Mouse (Mus musculus): ENCODE results near the gene Itgb5. TPM values are rescaled to one million over a fixed set of nuclear protein-coding genes. Genes with fewer than 3 reads are reported as not detected.

Gene Itgb5
- total RNA-seq, 2 experiments from 2014 or later, result 173 to 175 TPM

- no peak for DNase-seq (ENCODE audit: low spot score in 2 of 2)
Observed at GRCm38 (mm10) chr16:33896801-33897200, 67.3 kb downstream of the Itgb5 start.

- no peak for DNase-seq (ENCODE audit: low spot score in 2 of 2)
Observed at GRCm38 (mm10) chr16:33903664-33904441, 74.4 kb downstream of the Itgb5 start.

GRCm38 (mm10) chr16:33904553-33904952, 75.1 kb downstream of the Itgb5 start:
- DNase-seq (ENCODE audit: low spot score in 2 of 2), result no peak

- DNase-seq (ENCODE audit: low spot score in 2 of 2), result no peak
Observed at GRCm38 (mm10) chr16:33908239-33908638, 78.8 kb downstream of the Itgb5 start.

GRCm38 (mm10) chr16:33914997-33915396, 85.5 kb downstream of the Itgb5 start:
- no peak for DNase-seq (ENCODE audit: low spot score in 2 of 2)

GRCm38 (mm10) chr16:33916473-33917251, 87.2 kb downstream of the Itgb5 start:
- DNase-seq (ENCODE audit: low spot score in 2 of 2), result peak; percentile 38 to 71

GRCm38 (mm10) chr16:33917390-33917789, 87.9 kb downstream of the Itgb5 start:
- DNase-seq (ENCODE audit: low spot score in 2 of 2), result no peak

- DNase-seq (ENCODE audit: low spot score in 2 of 2), result no peak
Observed at GRCm38 (mm10) chr16:33917926-33918325, 88.5 kb downstream of the Itgb5 start.

GRCm38 (mm10) chr16:33921514-33921913, 92.0 kb downstream of the Itgb5 start:
- DNase-seq (ENCODE audit: low spot score in 2 of 2), result no peak

GRCm38 (mm10) chr16:33922111-33923000, 92.9 kb downstream of the Itgb5 start:
- no peak for DNase-seq (ENCODE audit: low spot score in 2 of 2)

GRCm38 (mm10) chr16:33923001-33923316, 93.5 kb downstream of the Itgb5 start:
- no peak for DNase-seq (ENCODE audit: low spot score in 2 of 2)

GRCm38 (mm10) chr16:33923758-33924157, 94.3 kb downstream of the Itgb5 start:
- DNase-seq (ENCODE audit: low spot score in 2 of 2), result no peak

- DNase-seq (ENCODE audit: low spot score in 2 of 2), result no peak
Observed at GRCm38 (mm10) chr16:33927263-33927824, 97.9 kb downstream of the Itgb5 start.

- peak in 1 of 2 experiments; percentile 38 for DNase-seq (ENCODE audit: low spot score in 2 of 2)
Observed at GRCm38 (mm10) chr16:33928788-33929462, 99.5 kb downstream of the Itgb5 start.

GRCm38 (mm10) chr16:33930785-33931184, 101.3 kb downstream of the Itgb5 start:
- no peak for DNase-seq (ENCODE audit: low spot score in 2 of 2)

- no peak for DNase-seq (ENCODE audit: low spot score in 2 of 2)
Observed at GRCm38 (mm10) chr16:33931682-33932081, 102.2 kb downstream of the Itgb5 start.

GRCm38 (mm10) chr16:33932126-33932525, 102.7 kb downstream of the Itgb5 start:
- DNase-seq (ENCODE audit: low spot score in 2 of 2), result no peak

GRCm38 (mm10) chr16:33933411-33933810, 103.9 kb downstream of the Itgb5 start:
- DNase-seq (ENCODE audit: low spot score in 2 of 2), result no peak

GRCm38 (mm10) chr16:33934701-33935406, 105.4 kb downstream of the Itgb5 start:
- DNase-seq (ENCODE audit: low spot score in 2 of 2), result no peak

- no peak for DNase-seq (ENCODE audit: low spot score in 2 of 2)
Observed at GRCm38 (mm10) chr16:33935407-33935785, 105.9 kb downstream of the Itgb5 start.
